Mouse (Mus musculus) liver, embryonic 11.5 days (tissue): Measurements from ENCODE around the gene Abcb9. TPM values are rescaled to one million over a fixed set of nuclear protein-coding genes. Genes with fewer than 3 reads are reported as not detected.
"Not testable (repeated sequence)": the region's sequence is repeated elsewhere in the genome, so short reads cannot be mapped to it uniquely, and the experiment has no call there.

Experiments
- ATAC-seq: fragments of 200-750 bp; cut with Nextera tagmentation; replicated peaks from 2 replicates; pipeline ENCODE4 v1.8.0; 2017; ENCODE audit warnings: moderate number of reproducible peaks, mild to moderate bottlenecking, moderate TSS enrichment, moderate library complexity; ENCODE audit not compliant: low FRiP score
- DNase-seq: peaks from one replicate; pipeline ENCODE4 v3.0.0-alpha.2; 2017; ENCODE audit warnings: low spot score
- H3K27ac ChIP-seq: fragments of 300-500 bp; sonication (generic); 2 replicates; pipeline ENCODE4 v1.5.1; 2014; ENCODE audit warnings: mild to moderate bottlenecking, low read depth, low read length, control low read depth
- H3K27me3 ChIP-seq: fragments of 300-500 bp; sonication (generic); replicated peaks from 2 replicates; pipeline ENCODE4 v1.6.1; 2014; ENCODE audit warnings: low read length, mixed read lengths; ENCODE audit not compliant: control insufficient read depth, insufficient read depth
- H3K36me3 ChIP-seq: fragments of 300-500 bp; sonication (generic); 2 replicates; pipeline ENCODE4 v1.6.1; 2014; ENCODE audit warnings: mild to moderate bottlenecking, low read length, moderate library complexity, mixed read lengths; ENCODE audit not compliant: control insufficient read depth, insufficient read depth
- H3K4me1 ChIP-seq: fragments of 300-500 bp; sonication (generic); replicated peaks from 2 replicates; pipeline ENCODE4 v1.6.1; 2014; ENCODE audit warnings: low read length, mixed read lengths; ENCODE audit not compliant: control insufficient read depth, insufficient read depth
- H3K4me2 ChIP-seq: fragments of 300-500 bp; sonication (generic); 2 replicates; pipeline ENCODE4 v1.6.1; 2014; ENCODE audit warnings: mild to moderate bottlenecking, control low read depth, moderate library complexity
- H3K4me3 ChIP-seq: fragments of 300-500 bp; sonication (generic); 2 replicates; pipeline ENCODE4 v1.5.1; 2014; ENCODE audit warnings: low read depth, low read length, control low read depth
- H3K9ac ChIP-seq: fragments of 300-500 bp; sonication (generic); 2 replicates; pipeline ENCODE4 v1.6.1; 2014; ENCODE audit warnings: low read depth, low read length, control low read depth
- H3K9me3 ChIP-seq: fragments of 300-500 bp; sonication (generic); 2 replicates; pipeline ENCODE4 v1.6.1; 2016; ENCODE audit warnings: low read length, inconsistent platforms, mixed read lengths; ENCODE audit not compliant: control insufficient read depth
- WGBS: fragments of 180-500 bp; shearing (Covaris S2); extraction: QIAGEN DNeasy Blood & Tissue Kit; methylation state at CpG from one replicate; pipeline ENCODE4 v1.1.7; 2014; 5-methylcytosine and 5-hydroxymethylcytosine counted together
- polyA plus RNA-seq: library from polyadenylated mRNA; unstranded; fragments of >200 nt; fragmentation: Nextera tagmentation; extraction: Ambion mirVana; gene quantifications from 2 replicates; pipeline ENCODE4 v1.2.1, GENCODE M21; 2014

The Abcb9 gene
- polyA plus RNA-seq, 1 experiment from 2014 or later = 4.1 TPM

DNA sequence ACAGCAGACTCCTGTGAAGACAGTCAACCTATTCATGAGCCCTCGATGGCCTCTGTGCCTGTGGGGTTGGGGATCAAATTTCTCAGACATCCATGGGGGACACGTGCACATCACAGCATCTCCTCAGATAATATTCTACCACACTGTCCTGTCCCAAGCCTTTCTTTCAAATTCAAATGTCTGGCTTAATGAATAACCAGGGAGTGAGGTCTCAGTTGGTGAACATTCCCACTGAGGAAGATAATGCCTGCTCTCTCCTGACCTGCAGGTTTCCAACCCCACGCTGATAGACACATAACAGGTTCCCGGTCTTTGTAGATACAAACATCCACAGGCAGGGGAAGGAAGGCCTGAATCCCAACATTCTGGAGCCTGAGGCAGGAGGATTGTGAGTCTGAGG, 38.6 kb downstream of the Abcb9 start:
- no peaks in the 10 kb centered on the region for H3K9me3 ChIP-seq
- no peaks in the 10 kb centered on the region for H3K36me3 ChIP-seq
- H3K4me3 ChIP-seq = no peak overlapping the region
- H3K27ac ChIP-seq = no peak overlapping the region
- ATAC-seq (no peak), DNase-seq (no peak)
- no peaks in the 10 kb centered on the region for H3K27me3 ChIP-seq
- 78% methylated on average over 4 of the region's 4 CpGs for WGBS
- no peak overlapping the region for H3K9ac ChIP-seq
- H3K4me2 ChIP-seq = no peak overlapping the region
- peaks cover 7% of the 10 kb centered on the region for H3K4me1 ChIP-seq

DNA sequence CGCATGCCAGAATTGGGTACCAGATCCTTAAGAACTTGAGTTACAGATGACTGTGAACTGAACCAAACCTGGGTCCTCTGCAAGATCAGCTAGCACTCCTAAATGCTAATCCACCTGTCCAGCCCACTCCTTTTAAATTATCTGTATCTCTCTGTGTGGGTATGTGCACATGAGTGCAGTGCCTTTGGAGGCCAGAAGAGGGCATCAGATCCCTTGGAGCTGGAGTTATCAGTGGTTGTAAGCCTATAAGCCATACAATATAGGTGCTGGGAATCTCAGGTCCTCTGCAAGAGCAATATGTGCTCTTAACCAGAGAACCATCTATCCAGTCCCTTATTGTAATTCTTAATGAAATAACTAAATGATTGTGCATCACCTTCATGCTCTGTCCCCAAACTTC, 39.4 kb downstream of the Abcb9 start:
- Histone ChIP-seq H3K4me3 (no peak overlapping the region), H3K9me3 (no peaks in the 10 kb centered on the region), H3K4me2 (no peak overlapping the region), H3K36me3 (no peaks in the 10 kb centered on the region), H3K9ac (no peak overlapping the region), H3K27me3 (no peaks in the 10 kb centered on the region), H3K27ac (no peak overlapping the region), H3K4me1 (peaks cover 12% of the 10 kb centered on the region)
- WGBS = 95% methylated on average over 1 of the region's 1 CpGs
- DNase-seq (no peak), ATAC-seq (no peak)

DNA sequence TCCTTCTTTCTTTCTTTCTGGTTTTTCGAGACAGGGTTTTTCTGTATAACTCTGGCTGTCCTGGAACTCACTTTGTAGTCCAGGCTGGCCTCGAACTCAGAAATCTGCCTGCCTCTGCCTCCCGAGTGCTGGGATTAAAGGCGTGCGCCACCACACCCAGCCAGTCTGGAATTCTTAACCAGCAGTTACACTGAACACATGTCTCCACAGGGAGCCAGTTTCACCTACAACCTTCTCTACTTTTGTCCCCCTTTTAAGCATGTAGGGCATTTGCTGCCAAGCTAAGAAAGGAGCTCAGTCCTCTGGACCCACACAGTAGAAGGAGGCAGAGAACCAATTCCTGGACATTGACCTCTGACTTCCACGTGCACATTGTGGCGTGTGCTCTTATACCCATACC, 43.0 kb downstream of the Abcb9 start:
- peaks cover 34% of the 10 kb centered on the region for H3K4me1 ChIP-seq
- not testable (repeated sequence) for DNase-seq, H3K9me3 ChIP-seq, H3K9ac ChIP-seq, H3K27me3 ChIP-seq, H3K36me3 ChIP-seq, H3K4me3 ChIP-seq, ATAC-seq
- H3K4me2 ChIP-seq = 0 out of 2 replicates have a peak overlapping the region, but pooled peaks have one; percentile 6
- 82% methylated on average over 7 of the region's 7 CpGs for WGBS
- H3K27ac ChIP-seq = peak overlapping the region; percentile 84

DNA sequence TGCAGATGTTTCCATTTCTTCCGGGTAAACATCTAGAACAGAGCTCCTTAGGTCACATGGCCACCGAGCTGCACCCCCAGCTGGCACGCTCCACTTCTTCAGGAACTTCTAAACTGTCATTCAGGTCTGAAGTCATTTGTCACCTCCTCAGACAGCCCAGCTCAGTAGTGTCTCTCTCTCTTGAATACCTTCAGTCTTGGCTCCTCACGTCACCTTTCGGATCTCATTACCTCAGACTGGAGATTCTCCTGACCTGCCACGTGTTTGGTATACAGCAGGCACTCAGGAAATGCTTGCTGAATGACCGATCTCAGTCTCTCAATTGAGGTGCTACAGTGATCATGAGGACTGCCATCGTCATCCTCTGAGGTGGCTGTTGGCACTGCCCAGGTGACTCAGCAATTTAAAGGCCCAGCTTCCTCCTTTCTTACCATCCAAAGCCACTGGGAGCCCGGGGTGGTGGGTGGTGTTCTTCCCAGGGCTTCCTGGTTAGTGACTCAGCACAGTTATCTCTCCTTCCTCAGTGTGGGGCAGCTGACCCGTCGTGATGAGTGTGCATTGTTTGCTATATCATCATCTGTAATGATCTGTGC, 43.6 kb downstream of the Abcb9 start:
- Histone ChIP-seq H3K4me1 (peaks cover 38% of the 10 kb centered on the region), H3K9me3 (no peaks in the 10 kb centered on the region), H3K9ac (peak overlapping the region; percentile 1; the same call in 1 of the 2 replicates), H3K27ac (peak overlapping the region; percentile 84), H3K36me3 (no peaks in the 10 kb centered on the region), H3K4me2 (peak overlapping the region; percentile 39), H3K27me3 (no peaks in the 10 kb centered on the region), H3K4me3 (peak overlapping the region; percentile 0; the same call in 1 of the 2 replicates)
- DNase-seq (peak; percentile 68), ATAC-seq (peak; percentile 95)
- WGBS = 41% methylated on average over 11 of the region's 11 CpGs

DNA sequence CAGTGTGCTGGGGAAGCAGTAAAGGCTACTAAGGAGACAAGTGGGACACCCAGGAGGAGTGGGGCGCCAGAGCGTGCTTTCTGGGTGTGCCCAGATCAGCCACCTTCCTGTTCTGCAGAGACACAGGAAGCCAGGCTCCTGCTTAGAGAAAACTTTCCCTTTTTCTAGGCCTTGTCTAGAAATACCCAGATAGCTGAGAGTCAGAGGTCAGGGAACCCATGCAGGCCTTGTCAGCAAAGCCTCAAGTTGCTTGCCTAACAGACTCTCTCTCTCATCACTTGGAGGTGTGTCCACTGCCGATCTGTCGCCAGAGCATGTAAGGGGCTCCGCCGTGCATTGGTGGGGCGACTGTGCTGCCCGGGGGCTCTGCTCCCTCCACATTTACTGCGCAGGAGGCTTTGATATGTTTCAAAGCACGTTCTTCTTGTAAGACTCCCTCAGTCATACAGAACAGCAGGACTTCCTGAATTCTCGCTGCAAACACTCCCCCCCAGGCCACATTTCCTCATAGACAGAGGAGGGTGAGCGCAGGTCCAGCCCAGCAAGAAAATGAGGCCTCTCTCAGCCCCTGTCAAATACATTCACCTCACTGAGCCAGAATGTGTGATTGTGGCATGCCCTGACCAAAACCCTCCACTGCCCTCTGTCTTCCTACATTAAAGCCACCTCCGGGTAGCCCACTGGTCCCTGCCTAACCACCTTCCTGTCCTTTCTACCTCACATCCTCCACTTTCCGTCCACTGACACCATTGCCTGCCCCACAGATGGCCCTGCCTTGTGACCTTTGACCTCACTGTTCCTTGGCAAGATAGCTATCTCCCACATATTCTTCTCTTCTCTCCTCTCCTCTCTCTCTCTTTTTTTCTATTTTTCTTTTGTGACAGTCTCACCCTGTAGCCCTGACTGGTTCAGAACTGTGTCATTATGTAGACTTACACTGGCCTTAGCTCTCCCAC, 45.2 kb downstream of the Abcb9 start:
- no peak for ATAC-seq
- H3K4me1 ChIP-seq = peaks cover 38% of the 10 kb centered on the region
- H3K9me3 ChIP-seq = no peaks in the 10 kb centered on the region
- WGBS = 31% methylated on average over 14 of the region's 14 CpGs
- H3K4me3 ChIP-seq = peak overlapping the region; percentile 11; the same call in 1 of the 2 replicates
- H3K9ac ChIP-seq = peak overlapping the region; percentile 61
- peak; percentile 65 for DNase-seq
- H3K36me3 ChIP-seq = no peaks in the 10 kb centered on the region
- peak overlapping the region; percentile 87 for H3K27ac ChIP-seq
- H3K27me3 ChIP-seq = no peaks in the 10 kb centered on the region
- H3K4me2 ChIP-seq = peak overlapping the region; percentile 52

DNA sequence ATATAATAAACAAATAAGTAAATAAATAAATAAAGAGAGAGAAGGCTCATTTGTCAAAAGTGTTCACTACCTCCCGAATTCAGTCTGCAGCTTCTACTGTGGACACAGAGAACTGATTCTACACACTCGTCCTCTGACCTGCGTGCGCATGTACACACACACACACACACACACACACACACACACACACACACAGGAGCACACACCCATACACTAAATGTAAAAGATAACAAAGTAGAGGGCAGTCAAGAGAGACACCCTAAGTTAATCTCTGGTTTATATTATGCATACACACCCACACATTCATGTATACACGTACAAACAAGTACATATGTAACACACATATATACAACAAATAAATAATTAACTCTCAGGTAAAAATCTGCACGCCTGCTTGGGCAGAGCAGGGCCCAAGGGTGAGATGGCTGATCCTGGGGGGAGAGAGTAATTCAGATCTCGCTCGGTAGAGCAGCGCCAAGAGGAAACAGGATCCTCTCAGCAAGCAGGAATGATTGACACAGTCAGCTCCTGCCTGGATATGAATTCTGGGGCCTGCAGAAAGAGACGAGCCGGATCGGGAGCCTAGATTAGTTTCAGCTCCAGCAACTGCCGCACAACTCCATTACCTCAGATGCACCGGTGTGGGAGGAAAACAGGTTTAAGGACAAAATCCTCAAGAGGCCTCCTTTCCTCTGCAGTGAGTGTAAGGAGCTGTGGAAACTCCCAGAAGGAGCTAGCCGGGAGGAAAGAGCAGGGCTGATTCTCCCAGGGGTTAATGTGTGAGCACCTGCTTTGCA, 46.2 kb downstream of the Abcb9 start:
- H3K36me3 ChIP-seq = no peaks in the 10 kb centered on the region
- ATAC-seq = no peak
- H3K4me1 ChIP-seq = peaks cover 38% of the 10 kb centered on the region

DNA sequence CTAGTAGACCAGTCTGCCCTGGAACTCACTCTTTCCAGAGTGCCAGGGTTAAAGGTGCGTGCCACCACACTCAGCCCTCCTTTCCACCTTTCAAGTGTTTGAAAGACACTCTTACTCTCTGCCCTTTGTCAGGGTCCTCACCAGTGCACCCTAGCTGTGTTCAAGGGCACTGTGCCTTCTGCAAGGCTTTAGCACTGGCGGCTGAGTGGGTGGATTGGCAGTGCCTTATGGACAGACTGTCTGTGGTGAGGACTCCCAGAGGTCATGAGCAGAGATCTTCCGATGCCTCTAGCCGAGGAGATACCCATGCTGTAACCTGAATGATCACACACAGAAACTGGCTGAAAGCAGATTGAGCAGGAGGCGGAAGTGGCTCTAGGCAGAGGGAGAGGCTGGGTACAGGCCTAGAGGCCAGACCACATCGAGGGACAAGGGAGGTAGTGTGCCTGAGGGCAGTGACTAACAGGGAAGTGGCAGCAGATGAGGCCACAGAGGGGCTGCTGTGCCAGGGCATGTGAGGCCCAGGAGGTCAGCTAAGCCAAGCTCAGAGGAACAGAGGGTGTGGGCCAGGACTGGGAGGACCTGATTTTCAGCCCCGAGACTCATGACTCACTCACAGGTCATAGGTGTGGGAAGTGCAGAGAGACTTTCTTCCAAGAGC, 48.7 kb downstream of the Abcb9 start:
- no peak overlapping the region; the same call in 1 of the 2 replicates for H3K27ac ChIP-seq
- DNase-seq (no peak), ATAC-seq (no peak)
- H3K36me3 ChIP-seq = no peaks in the 10 kb centered on the region
- H3K4me3 ChIP-seq = no peak overlapping the region
- H3K27me3 ChIP-seq = no peaks in the 10 kb centered on the region
- peaks cover 40% of the 10 kb centered on the region for H3K4me1 ChIP-seq
- H3K4me2 ChIP-seq = no peak overlapping the region
- no peaks in the 10 kb centered on the region for H3K9me3 ChIP-seq
- H3K9ac ChIP-seq = 0 out of 2 replicates have a peak overlapping the region, but pooled peaks have one; percentile 5
- 80% methylated on average over 7 of the region's 7 CpGs for WGBS

More for the DNA sequence above, 46.2 kb downstream of the Abcb9 start:
- Histone ChIP-seq H3K9me3 (no peaks in the 10 kb centered on the region), H3K9ac (peak overlapping the region; percentile 61), H3K27ac (peak overlapping the region; percentile 87), H3K27me3 (no peaks in the 10 kb centered on the region), H3K4me2 (peak overlapping the region; percentile 52), H3K4me3 (peak overlapping the region; percentile 11; the same call in 1 of the 2 replicates)
- DNase-seq = no peak
- 52% methylated on average over 15 of the region's 15 CpGs for WGBS

DNA sequence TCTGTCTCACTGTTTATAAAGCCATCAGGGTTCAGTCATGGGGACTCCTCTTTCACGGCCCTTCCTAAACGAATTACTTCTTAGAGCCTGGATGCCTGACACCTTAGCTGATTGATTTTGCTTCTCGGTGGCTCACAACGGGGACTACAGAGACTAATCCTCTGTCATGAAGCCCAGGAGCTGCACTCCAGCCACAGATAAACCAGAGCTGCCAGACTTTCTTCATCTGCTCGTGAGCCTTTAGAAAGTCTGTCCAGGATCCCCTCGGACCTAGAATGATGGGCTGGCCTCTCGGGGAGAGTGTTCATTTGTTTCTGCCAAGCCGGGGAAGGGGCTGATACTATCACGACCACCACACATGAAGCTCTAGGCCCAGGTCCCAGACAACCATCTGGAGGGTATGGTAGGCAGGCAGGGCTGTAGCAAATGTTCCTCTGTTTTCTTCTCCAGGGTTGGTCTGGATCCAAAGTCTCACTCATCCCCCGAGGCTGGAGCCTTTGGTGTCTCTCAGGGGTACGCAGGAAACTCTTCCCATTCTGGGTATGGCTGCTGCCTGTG, 50.1 kb downstream of the Abcb9 start:
- H3K4me1 ChIP-seq = peaks cover 29% of the 10 kb centered on the region
- H3K9ac ChIP-seq = no peak overlapping the region
- 51% methylated on average over 11 of the region's 11 CpGs for WGBS
- ATAC-seq (no peak), DNase-seq (no peak)
- no peak overlapping the region for H3K27ac ChIP-seq
- no peak overlapping the region for H3K4me3 ChIP-seq
- H3K27me3 ChIP-seq = no peaks in the 10 kb centered on the region
- H3K9me3 ChIP-seq = no peaks in the 10 kb centered on the region
- no peaks in the 10 kb centered on the region for H3K36me3 ChIP-seq
- no peak overlapping the region for H3K4me2 ChIP-seq
